Mouse (Mus musculus): ENCODE measurements at regions not wholly inside any gene's neighbourhood (a gene's known extent, or its start where the extent isn't known, plus 50 kb on each side); places are given as distances from the start of the nearest gene placed in this dataset.

GRCm38 (mm10) chr17:65071114-65071513 is 235.2 kb upstream of the 4930583I09Rik start:
- no peak for DNase-seq (ENCODE audit: extremely low read depth, low read depth, low spot score)
- H3K4me3 ChIP-seq (ENCODE audit: insufficient read depth, low read depth, low read length) = no peak overlapping the region
- H3K4me1 ChIP-seq (ENCODE audit: control insufficient read depth, insufficient read depth, low read length) = no peaks in the 10 kb centered on the region
- WGBS = 43% methylated on average over 3 of the region's 3 CpGs
- TF ChIP-seq POLR2A (IDR thresholded peaks at IDR 0.05; ENCODE audit: extremely low read depth, insufficient read depth, low read length) = no peak
- no peak for TF ChIP-seq CTCF (IDR thresholded peaks at IDR 0.05; ENCODE audit: low read depth, low read length)
- no peak overlapping the region for H3K27ac ChIP-seq (replicated peaks; ENCODE audit: insufficient read depth, low read depth, low read length)
- no peak overlapping the region for H3K9ac ChIP-seq (ENCODE audit: low read depth, low read length)
- no peaks in the 10 kb centered on the region for H3K79me2 ChIP-seq (ENCODE audit: control insufficient read depth, insufficient read depth, low read length)
- H3K36me3 ChIP-seq (ENCODE audit: control insufficient read depth, insufficient read depth, low read length) = no peaks in the 10 kb centered on the region
- no peaks in the 10 kb centered on the region for H3K27me3 ChIP-seq (ENCODE audit: control insufficient read depth, insufficient read depth, low read length)

GRCm38 (mm10) chr17:65066135-65066534 is 230.3 kb upstream of the 4930583I09Rik start:
- Histone ChIP-seq H3K4me3 (ENCODE audit: insufficient read depth, low read depth, low read length) (no peak overlapping the region), H3K9ac (ENCODE audit: low read depth, low read length) (no peak overlapping the region), H3K36me3 (ENCODE audit: control insufficient read depth, insufficient read depth, low read length) (no peaks in the 10 kb centered on the region), H3K79me2 (ENCODE audit: control insufficient read depth, insufficient read depth, low read length) (no peaks in the 10 kb centered on the region), H3K4me1 (ENCODE audit: control insufficient read depth, insufficient read depth, low read length) (no peaks in the 10 kb centered on the region), H3K27ac (replicated peaks; ENCODE audit: insufficient read depth, low read depth, low read length) (no peak overlapping the region), H3K27me3 (ENCODE audit: control insufficient read depth, insufficient read depth, low read length) (no peaks in the 10 kb centered on the region)
- DNase-seq (ENCODE audit: extremely low read depth, low read depth, low spot score) = no peak
- WGBS = 66% methylated on average over 3 of the region's 3 CpGs
- TF ChIP-seq CTCF (IDR thresholded peaks at IDR 0.05; ENCODE audit: low read depth, low read length) = no peak
- no peak for TF ChIP-seq POLR2A (IDR thresholded peaks at IDR 0.05; ENCODE audit: extremely low read depth, insufficient read depth, low read length)

GRCm38 (mm10) chr17:65056059-65056458 is 220.2 kb upstream of the 4930583I09Rik start:
- Histone ChIP-seq H3K27ac (replicated peaks; ENCODE audit: insufficient read depth, low read depth, low read length) (no peak overlapping the region), H3K36me3 (ENCODE audit: control insufficient read depth, insufficient read depth, low read length) (no peaks in the 10 kb centered on the region), H3K27me3 (ENCODE audit: control insufficient read depth, insufficient read depth, low read length) (no peaks in the 10 kb centered on the region), H3K4me1 (ENCODE audit: control insufficient read depth, insufficient read depth, low read length) (no peaks in the 10 kb centered on the region), H3K79me2 (ENCODE audit: control insufficient read depth, insufficient read depth, low read length) (no peaks in the 10 kb centered on the region), H3K4me3 (ENCODE audit: insufficient read depth, low read depth, low read length) (no peak overlapping the region), H3K9ac (ENCODE audit: low read depth, low read length) (no peak overlapping the region)
- 83% methylated on average over 4 of the region's 4 CpGs for WGBS
- TF ChIP-seq POLR2A (IDR thresholded peaks at IDR 0.05; ENCODE audit: extremely low read depth, insufficient read depth, low read length) = no peak
- TF ChIP-seq CTCF (IDR thresholded peaks at IDR 0.05; ENCODE audit: low read depth, low read length) = no peak
- no peak for DNase-seq (ENCODE audit: extremely low read depth, low read depth, low spot score)

GRCm38 (mm10) chr17:65049860-65050482 is 214.1 kb upstream of the 4930583I09Rik start:
- H3K4me3 ChIP-seq (ENCODE audit: insufficient read depth, low read depth, low read length) = no peak overlapping the region
- H3K36me3 ChIP-seq (ENCODE audit: control insufficient read depth, insufficient read depth, low read length) = no peaks in the 10 kb centered on the region
- no peak overlapping the region for H3K27ac ChIP-seq (replicated peaks; ENCODE audit: insufficient read depth, low read depth, low read length)
- no peaks in the 10 kb centered on the region for H3K27me3 ChIP-seq (ENCODE audit: control insufficient read depth, insufficient read depth, low read length)
- no peak overlapping the region for H3K9ac ChIP-seq (ENCODE audit: low read depth, low read length)
- WGBS = 77% methylated on average over 7 of the region's 7 CpGs
- no peak for TF ChIP-seq POLR2A (IDR thresholded peaks at IDR 0.05; ENCODE audit: extremely low read depth, insufficient read depth, low read length)
- no peak for TF ChIP-seq CTCF (IDR thresholded peaks at IDR 0.05; ENCODE audit: low read depth, low read length)
- H3K4me1 ChIP-seq (ENCODE audit: control insufficient read depth, insufficient read depth, low read length) = no peaks in the 10 kb centered on the region
- DNase-seq (ENCODE audit: extremely low read depth, low read depth, low spot score) = no peak
- H3K79me2 ChIP-seq (ENCODE audit: control insufficient read depth, insufficient read depth, low read length) = no peaks in the 10 kb centered on the region

- H3K9ac ChIP-seq (ENCODE audit: low read depth, low read length) = no peak overlapping the region
- no peak for TF ChIP-seq POLR2A (IDR thresholded peaks at IDR 0.05; ENCODE audit: extremely low read depth, insufficient read depth, low read length)
- TF ChIP-seq CTCF (IDR thresholded peaks at IDR 0.05; ENCODE audit: low read depth, low read length) = no peak
- H3K27ac ChIP-seq (replicated peaks; ENCODE audit: insufficient read depth, low read depth, low read length) = no peak overlapping the region
- no peaks in the 10 kb centered on the region for H3K4me1 ChIP-seq (ENCODE audit: control insufficient read depth, insufficient read depth, low read length)
- no peaks in the 10 kb centered on the region for H3K79me2 ChIP-seq (ENCODE audit: control insufficient read depth, insufficient read depth, low read length)
- 84% methylated on average over 5 of the region's 5 CpGs for WGBS
- no peaks in the 10 kb centered on the region for H3K27me3 ChIP-seq (ENCODE audit: control insufficient read depth, insufficient read depth, low read length)
- no peaks in the 10 kb centered on the region for H3K36me3 ChIP-seq (ENCODE audit: control insufficient read depth, insufficient read depth, low read length)
- H3K4me3 ChIP-seq (ENCODE audit: insufficient read depth, low read depth, low read length) = no peak overlapping the region
- no peak for DNase-seq (ENCODE audit: extremely low read depth, low read depth, low spot score)
Measured at GRCm38 (mm10) chr17:65015731-65016130, 179.9 kb upstream of the 4930583I09Rik start.

- TF ChIP-seq CTCF (IDR thresholded peaks at IDR 0.05; ENCODE audit: low read depth, low read length) = no peak
- Histone ChIP-seq H3K4me3 (ENCODE audit: insufficient read depth, low read depth, low read length) (no peak overlapping the region), H3K27me3 (ENCODE audit: control insufficient read depth, insufficient read depth, low read length) (no peaks in the 10 kb centered on the region), H3K27ac (replicated peaks; ENCODE audit: insufficient read depth, low read depth, low read length) (no peak overlapping the region), H3K9ac (ENCODE audit: low read depth, low read length) (no peak overlapping the region), H3K79me2 (ENCODE audit: control insufficient read depth, insufficient read depth, low read length) (no peaks in the 10 kb centered on the region), H3K36me3 (ENCODE audit: control insufficient read depth, insufficient read depth, low read length) (no peaks in the 10 kb centered on the region), H3K4me1 (ENCODE audit: control insufficient read depth, insufficient read depth, low read length) (no peaks in the 10 kb centered on the region)
- no peak for DNase-seq (ENCODE audit: extremely low read depth, low read depth, low spot score)
Measured at GRCm38 (mm10) chr17:65014682-65015081, 178.8 kb upstream of the 4930583I09Rik start.
